Mouse (Mus musculus): Measurements from ENCODE around the gene Elf1. TPM values are rescaled to one million over a fixed set of nuclear protein-coding genes. Genes with fewer than 3 reads are reported as not detected.

Elf1 gene
- polyA plus RNA-seq, 1 experiment from 2014 or later: 5.3 TPM

GRCm38 (mm10) chr14:79473384-79473783, 7.6 kb upstream of the Elf1 start:
- no peak overlapping the region for H3K27ac ChIP-seq
- H3K4me3 ChIP-seq: no peak overlapping the region
- peaks cover 99% of the 10 kb centered on the region for H3K36me3 ChIP-seq
- no peak for DNase-seq (ENCODE audit: low spot score)
- H3K27me3 ChIP-seq (ENCODE audit: insufficient read depth, poor library complexity, severe bottlenecking): no peaks in the 10 kb centered on the region
- 87% methylated on average over 2 of the region's 2 CpGs for WGBS
- H3K9me3 ChIP-seq: no peaks in the 10 kb centered on the region
- no peaks in the 10 kb centered on the region for H3K4me1 ChIP-seq (replicated peaks)

- Histone ChIP-seq H3K4me1 (replicated peaks) (peaks cover 34% of the 10 kb centered on the region), H3K36me3 (peaks cover 29% of the 10 kb centered on the region), H3K4me3 (peak within 1 kb of the TSS; percentile 86), H3K27ac (peak within 1 kb of the TSS; percentile 99), H3K27me3 (ENCODE audit: insufficient read depth, poor library complexity, severe bottlenecking) (peaks cover 8% of the 10 kb centered on the region; the same call in 1 of the 2 replicates), H3K9me3 (no peaks in the 10 kb centered on the region)
- DNase-seq (ENCODE audit: low spot score): peak; percentile 96
- under 1% methylated on average over 86 of the region's 86 CpGs for WGBS
Observed at GRCm38 (mm10) chr14:79481339-79482151, 551 bp downstream of the Elf1 start, which contains the start of gene Wbp4. Gene Wbp4, minus strand, starts transcription at chr14:79481520.

GRCm38 (mm10) chr14:79482251-79482661, 1.3 kb downstream of the Elf1 start:
- Histone ChIP-seq H3K27ac (peak overlapping the region; percentile 99), H3K27me3 (ENCODE audit: insufficient read depth, poor library complexity, severe bottlenecking) (peaks cover 15% of the 10 kb centered on the region; the same call in 1 of the 2 replicates), H3K9me3 (no peaks in the 10 kb centered on the region), H3K36me3 (peaks cover 22% of the 10 kb centered on the region), H3K4me3 (peak overlapping the region; percentile 86), H3K4me1 (replicated peaks) (peaks cover 41% of the 10 kb centered on the region)
- DNase-seq (ENCODE audit: low spot score): no peak
- WGBS: under 1% methylated on average over 11 of the region's 11 CpGs

DNA sequence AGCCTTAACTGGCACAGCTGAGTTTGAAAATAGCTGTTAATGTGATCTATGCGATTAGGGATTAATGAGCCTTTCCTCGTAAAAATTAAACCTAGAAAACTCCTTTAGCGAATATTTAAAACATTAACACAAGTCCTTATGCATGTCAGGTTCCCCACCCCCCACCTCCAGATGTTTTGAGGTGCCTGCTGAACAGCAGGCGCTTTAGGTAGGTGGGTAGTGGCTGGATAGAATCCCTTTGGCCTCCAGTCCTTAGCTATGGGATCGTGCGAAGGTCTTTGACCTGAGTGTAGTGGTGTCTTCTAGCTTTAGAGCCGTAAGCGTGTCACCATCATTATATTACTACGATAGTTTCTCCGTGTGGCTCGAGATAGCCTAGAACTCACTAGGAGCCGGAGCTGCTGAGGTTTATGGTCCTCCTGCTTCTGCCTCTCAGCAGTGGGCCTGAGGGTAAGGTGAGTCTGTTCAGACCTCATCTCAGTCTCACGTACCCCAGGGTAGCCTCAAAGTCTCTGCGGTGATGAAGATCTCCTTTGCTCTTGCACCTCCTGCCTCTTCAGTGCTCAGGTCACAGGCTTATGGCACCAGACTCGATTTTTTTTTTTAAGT, 1.9 kb downstream of the Elf1 start:
- Histone ChIP-seq H3K4me3 (peak overlapping the region; percentile 86), H3K27me3 (ENCODE audit: insufficient read depth, poor library complexity, severe bottlenecking) (peaks cover 15% of the 10 kb centered on the region; the same call in 1 of the 2 replicates), H3K36me3 (peaks cover 16% of the 10 kb centered on the region), H3K27ac (peak overlapping the region; percentile 99), H3K9me3 (no peaks in the 10 kb centered on the region), H3K4me1 (replicated peaks) (peaks cover 46% of the 10 kb centered on the region)
- 29% methylated on average over 15 of the region's 15 CpGs for WGBS
- no peak for DNase-seq (ENCODE audit: low spot score)

GRCm38 (mm10) chr14:79483611-79484120, 2.7 kb downstream of the Elf1 start:
- H3K27ac ChIP-seq: peak overlapping the region; percentile 99; the same call in 1 of the 2 replicates
- peaks cover 8% of the 10 kb centered on the region; the same call in 1 of the 2 replicates for H3K36me3 ChIP-seq
- no peaks in the 10 kb centered on the region for H3K9me3 ChIP-seq
- WGBS: 75% methylated on average over 8 of the region's 8 CpGs
- H3K4me3 ChIP-seq: peak overlapping the region; percentile 86
- DNase-seq (ENCODE audit: low spot score): no peak
- H3K4me1 ChIP-seq (replicated peaks): peaks cover 46% of the 10 kb centered on the region
- H3K27me3 ChIP-seq (ENCODE audit: insufficient read depth, poor library complexity, severe bottlenecking): peaks cover 15% of the 10 kb centered on the region; the same call in 1 of the 2 replicates

GRCm38 (mm10) chr14:79486617-79486992, 5.6 kb downstream of the Elf1 start:
- 19% methylated on average over 8 of the region's 8 CpGs for WGBS
- peak overlapping the region; percentile 19; the same call in 1 of the 2 replicates for H3K27ac ChIP-seq
- no peaks in the 10 kb centered on the region for H3K9me3 ChIP-seq
- H3K27me3 ChIP-seq (ENCODE audit: insufficient read depth, poor library complexity, severe bottlenecking): peaks cover 15% of the 10 kb centered on the region; the same call in 1 of the 2 replicates
- no peak for DNase-seq (ENCODE audit: low spot score)
- H3K4me3 ChIP-seq: peak overlapping the region; percentile 48
- H3K4me1 ChIP-seq (replicated peaks): peaks cover 33% of the 10 kb centered on the region
- H3K36me3 ChIP-seq: no peaks in the 10 kb centered on the region

- no peaks in the 10 kb centered on the region for H3K9me3 ChIP-seq
- peaks cover 33% of the 10 kb centered on the region for H3K4me1 ChIP-seq (replicated peaks)
- peak overlapping the region; percentile 56 for H3K27ac ChIP-seq
- 0 out of 2 replicates have a peak, but pooled peaks cover 5% of the 10 kb centered on the region for H3K36me3 ChIP-seq
- 4% methylated on average over 19 of the region's 19 CpGs for WGBS
- H3K27me3 ChIP-seq (ENCODE audit: insufficient read depth, poor library complexity, severe bottlenecking): peaks cover 15% of the 10 kb centered on the region; the same call in 1 of the 2 replicates
- H3K4me3 ChIP-seq: peak overlapping the region; percentile 48
- DNase-seq (ENCODE audit: low spot score): peak; percentile 36
Observed at GRCm38 (mm10) chr14:79486993-79487731, 6.2 kb downstream of the Elf1 start.

GRCm38 (mm10) chr14:79488531-79488930, 7.5 kb downstream of the Elf1 start:
- H3K27ac ChIP-seq: no peak overlapping the region
- H3K36me3 ChIP-seq: 0 out of 2 replicates have a peak, but pooled peaks cover 6% of the 10 kb centered on the region
- H3K4me3 ChIP-seq: no peak overlapping the region
- no peak for DNase-seq (ENCODE audit: low spot score)
- H3K9me3 ChIP-seq: no peaks in the 10 kb centered on the region
- 89% methylated on average over 9 of the region's 9 CpGs for WGBS
- peaks cover 15% of the 10 kb centered on the region; the same call in 1 of the 2 replicates for H3K27me3 ChIP-seq (ENCODE audit: insufficient read depth, poor library complexity, severe bottlenecking)
- H3K4me1 ChIP-seq (replicated peaks): peaks cover 22% of the 10 kb centered on the region

DNA sequence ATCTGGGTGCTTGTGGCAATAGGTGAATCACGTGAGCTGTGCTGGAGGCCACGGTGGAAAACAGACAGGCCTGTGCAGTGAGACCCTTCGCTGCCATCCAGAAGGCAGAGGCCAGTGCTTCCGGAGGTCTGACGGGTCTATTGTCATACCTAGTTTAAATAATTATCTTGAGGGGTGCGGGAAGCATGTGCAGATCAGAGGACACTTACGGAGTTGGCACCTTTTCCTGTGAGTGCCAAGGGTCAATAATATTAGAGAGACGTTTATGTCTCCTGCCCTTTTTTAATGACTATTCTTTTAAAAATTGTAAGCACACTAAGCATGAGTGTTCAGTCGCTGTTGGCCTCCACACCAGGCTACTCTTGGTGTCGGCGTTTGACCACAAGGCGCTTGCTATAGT, 8.2 kb downstream of the Elf1 start:
- H3K36me3 ChIP-seq: 0 out of 2 replicates have a peak, but pooled peaks cover 6% of the 10 kb centered on the region
- WGBS: 86% methylated on average over 12 of the region's 12 CpGs

DNA sequence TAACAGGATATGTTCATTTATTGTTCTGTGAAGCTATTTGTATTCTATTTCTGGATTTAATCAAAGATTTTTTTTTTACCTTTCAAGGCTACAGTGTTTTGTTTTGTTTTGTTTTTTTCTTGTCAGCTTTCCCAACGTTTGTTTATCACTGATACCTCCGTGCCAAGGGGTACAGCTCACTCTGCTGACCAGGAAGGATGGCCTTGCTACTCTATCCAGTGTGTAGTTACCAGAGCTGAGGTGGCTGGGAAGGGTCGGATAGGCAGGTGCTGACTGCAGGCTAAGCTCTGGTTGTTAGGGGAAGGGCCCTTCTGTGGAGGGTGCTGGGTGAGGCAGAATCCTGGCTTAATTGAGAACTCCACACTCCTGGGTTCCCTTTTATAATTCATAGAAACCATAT, 9.3 kb downstream of the Elf1 start:
- Histone ChIP-seq H3K27ac (no peak overlapping the region), H3K9me3 (no peaks in the 10 kb centered on the region), H3K27me3 (ENCODE audit: insufficient read depth, poor library complexity, severe bottlenecking) (peaks cover 15% of the 10 kb centered on the region; the same call in 1 of the 2 replicates), H3K4me1 (replicated peaks) (peaks cover 15% of the 10 kb centered on the region), H3K4me3 (no peak overlapping the region), H3K36me3 (0 out of 2 replicates have a peak, but pooled peaks cover 6% of the 10 kb centered on the region)
- DNase-seq (ENCODE audit: low spot score): no peak
- WGBS: 78% methylated on average over 3 of the region's 3 CpGs

More for the DNA sequence above, 8.2 kb downstream of the Elf1 start:
- Histone ChIP-seq H3K9me3 (no peaks in the 10 kb centered on the region), H3K4me1 (replicated peaks) (peaks cover 16% of the 10 kb centered on the region), H3K4me3 (no peak overlapping the region), H3K27me3 (ENCODE audit: insufficient read depth, poor library complexity, severe bottlenecking) (peaks cover 15% of the 10 kb centered on the region; the same call in 1 of the 2 replicates), H3K27ac (no peak overlapping the region)
- DNase-seq (ENCODE audit: low spot score): no peak

DNA sequence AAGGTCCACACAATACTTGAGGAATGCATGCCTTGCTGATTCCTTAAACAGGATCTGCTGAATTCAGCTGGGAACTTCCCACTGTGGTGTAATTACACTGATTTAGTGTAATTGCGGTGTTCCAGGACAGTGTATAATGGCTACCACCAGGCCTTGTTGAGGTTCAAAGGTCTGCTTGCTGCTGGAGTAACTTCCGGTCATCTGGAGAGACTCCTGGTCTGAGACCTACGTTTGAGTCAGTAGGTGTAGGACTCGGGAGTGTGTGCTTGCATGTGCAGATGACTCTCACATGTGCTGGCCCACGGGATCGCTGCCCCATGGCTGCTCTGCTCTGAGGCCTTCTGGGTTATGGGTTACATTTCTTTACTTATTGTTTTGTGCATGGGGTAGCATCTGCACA, 13.4 kb downstream of the Elf1 start:
- H3K4me3 ChIP-seq: no peak overlapping the region
- 0 out of 2 replicates have a peak, but pooled peaks cover 6% of the 10 kb centered on the region for H3K36me3 ChIP-seq
- no peaks in the 10 kb centered on the region for H3K27me3 ChIP-seq (ENCODE audit: insufficient read depth, poor library complexity, severe bottlenecking)
- H3K27ac ChIP-seq: no peak overlapping the region
- no peaks in the 10 kb centered on the region for H3K4me1 ChIP-seq (replicated peaks)
- DNase-seq (ENCODE audit: low spot score): no peak
- H3K9me3 ChIP-seq: no peaks in the 10 kb centered on the region
- WGBS: 84% methylated on average over 6 of the region's 6 CpGs

DNA sequence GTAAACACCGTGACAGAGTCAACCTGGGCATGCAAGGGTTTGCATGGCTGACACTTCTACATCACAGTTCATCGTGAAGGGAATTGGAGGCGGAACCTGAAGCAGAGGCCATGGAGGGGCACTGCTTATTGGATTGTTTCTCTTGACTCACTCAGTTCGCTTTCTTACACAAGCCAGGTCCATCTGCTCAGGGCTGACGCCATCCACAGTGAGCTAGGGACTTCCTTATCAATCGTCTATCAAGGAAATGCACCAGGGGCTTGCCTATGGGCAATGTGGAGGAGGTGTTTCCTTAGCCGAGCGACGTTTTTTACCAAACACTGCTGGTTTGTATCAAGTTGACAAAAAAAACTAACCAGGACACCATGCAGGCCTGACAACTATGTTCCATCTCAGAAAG, 18.3 kb downstream of the Elf1 start:
- Histone ChIP-seq H3K36me3 (no peaks in the 10 kb centered on the region), H3K27me3 (ENCODE audit: insufficient read depth, poor library complexity, severe bottlenecking) (no peaks in the 10 kb centered on the region), H3K27ac (no peak overlapping the region), H3K4me3 (no peak overlapping the region), H3K4me1 (replicated peaks) (0 out of 2 replicates have a peak, but pooled peaks cover 2% of the 10 kb centered on the region), H3K9me3 (no peaks in the 10 kb centered on the region)
- 84% methylated on average over 9 of the region's 9 CpGs for WGBS
- no peak for DNase-seq (ENCODE audit: low spot score)

All from hindbrain, embryonic 10.5 days (tissue).